Mouse (Mus musculus) hindbrain, embryonic 12.5 days (tissue): ENCODE data around the gene Gm13697. TPM values are rescaled to one million over a fixed set of nuclear protein-coding genes. Genes with fewer than 3 reads are reported as not detected.
A peak's percentile ranks its signal among the peaks of the same experiment; 100 is the strongest.
"Not testable (repeated sequence)": the region's sequence is repeated elsewhere in the genome, so short reads cannot be mapped to it uniquely, and the experiment has no call there.

ENCODE experiments used
- ATAC-seq: fragments of 200-750 bp; cut with Nextera tagmentation; 2 replicates; pipeline ENCODE4 v1.8.0; 2017; ENCODE audit warnings: moderate TSS enrichment; ENCODE audit not compliant: low FRiP score
- H3K27ac ChIP-seq: fragments of 300-500 bp; sonication (generic); 2 replicates; pipeline ENCODE4 v1.5.1; 2016; ENCODE audit warnings: mild to moderate bottlenecking
- H3K27me3 ChIP-seq: fragments of 300-500 bp; sonication (generic); 2 replicates; pipeline ENCODE4 v1.6.1; 2016; ENCODE audit warnings: mild to moderate bottlenecking
- H3K36me3 ChIP-seq: fragments of 300-500 bp; sonication (generic); 2 replicates; pipeline ENCODE4 v1.6.1; 2016; ENCODE audit warnings: mild to moderate bottlenecking
- H3K4me1 ChIP-seq: fragments of 300-500 bp; sonication (generic); 2 replicates; pipeline ENCODE4 v1.6.1; 2016
- H3K4me2 ChIP-seq: fragments of 300-500 bp; sonication (generic); replicated peaks from 2 replicates; pipeline ENCODE4 v1.6.1; 2016; ENCODE audit warnings: mild to moderate bottlenecking
- H3K4me3 ChIP-seq: fragments of 300-500 bp; sonication (generic); 2 replicates; pipeline ENCODE4 v1.5.1; 2016; ENCODE audit warnings: mild to moderate bottlenecking
- H3K9ac ChIP-seq: fragments of 300-500 bp; sonication (generic); 2 replicates; pipeline ENCODE4 v1.6.1; 2016; ENCODE audit warnings: mild to moderate bottlenecking, moderate library complexity
- H3K9me3 ChIP-seq: fragments of 300-500 bp; sonication (generic); replicated peaks from 2 replicates; pipeline ENCODE4 v1.6.1; 2016; ENCODE audit warnings: mild to moderate bottlenecking
- WGBS: fragments of 180-500 bp; shearing (Covaris S2); methylation state at CpG from one replicate; pipeline ENCODE4 v1.1.7; 2016; 5-methylcytosine and 5-hydroxymethylcytosine counted together
- polyA plus RNA-seq: library from polyadenylated mRNA; unstranded; fragments of >200 nt; fragmentation: Nextera tagmentation; extraction: Ambion mirVana; gene quantifications from 2 replicates; pipeline ENCODE4 v1.2.1, GENCODE M21; 2016

Gene Gm13697
- polyA plus RNA-seq, result not detected in 2 replicates

GRCm38 (mm10) chr2:83984443-83984842, at the start of gene Gm13697:
Gene Gm13697 (plus strand): TSS chr2:83984743.
- no CpG with 5 or more reads among the region's 6 CpGs for WGBS
- H3K27me3 ChIP-seq, H3K4me3 ChIP-seq, H3K9ac ChIP-seq, H3K9me3 ChIP-seq, H3K36me3 ChIP-seq, ATAC-seq, H3K27ac ChIP-seq, H3K4me2 ChIP-seq, H3K4me1 ChIP-seq: not testable (repeated sequence)

GRCm38 (mm10) chr2:83940931-83941361, 43.6 kb upstream of the Gm13697 start, which contains the start of gene Zswim2:
Gene Zswim2 (minus strand): TSS chr2:83941228.
- Histone ChIP-seq H3K9ac (0 out of 2 replicates have a peak within 1 kb of the TSS, but pooled peaks have one; percentile 1), H3K9me3 (no peaks in the 10 kb centered on the region; the same call in 1 of the 2 replicates), H3K27ac (peak within 1 kb of the TSS; percentile 35; the same call in 1 of the 2 replicates), H3K4me3 (peak within 1 kb of the TSS; percentile 26), H3K36me3 (no peaks in the 10 kb centered on the region), H3K4me1 (peaks cover 8% of the 10 kb centered on the region; the same call in 1 of the 2 replicates), H3K27me3 (no peaks in the 10 kb centered on the region), H3K4me2 (peak within 1 kb of the TSS; percentile 53)
- peak; percentile 99 for ATAC-seq
- under 1% methylated on average over 20 of the region's 20 CpGs for WGBS

GRCm38 (mm10) chr2:83941378-83941777, 43.2 kb upstream of the Gm13697 start:
- ATAC-seq, result peak; percentile 68

GRCm38 (mm10) chr2:83941792-83942191, 42.8 kb upstream of the Gm13697 start:
- WGBS, result 72% methylated on average over 4 of the region's 4 CpGs
- Histone ChIP-seq H3K9ac (no peak overlapping the region), H3K36me3 (no peaks in the 10 kb centered on the region), H3K4me2 (no peak overlapping the region), H3K9me3 (no peaks in the 10 kb centered on the region; the same call in 1 of the 2 replicates), H3K4me3 (no peak overlapping the region), H3K27ac (no peak overlapping the region), H3K4me1 (peaks cover 8% of the 10 kb centered on the region; the same call in 1 of the 2 replicates), H3K27me3 (no peaks in the 10 kb centered on the region)
- ATAC-seq, result no peak

More at GRCm38 (mm10) chr2:83941378-83941777, 43.2 kb upstream of the Gm13697 start:
- Histone ChIP-seq H3K27ac (no peak overlapping the region), H3K36me3 (no peaks in the 10 kb centered on the region), H3K9me3 (no peaks in the 10 kb centered on the region; the same call in 1 of the 2 replicates), H3K4me1 (peaks cover 8% of the 10 kb centered on the region; the same call in 1 of the 2 replicates), H3K9ac (no peak overlapping the region), H3K27me3 (no peaks in the 10 kb centered on the region), H3K4me2 (peak overlapping the region; percentile 53), H3K4me3 (peak overlapping the region; percentile 26)
- WGBS, result 43% methylated on average over 3 of the region's 3 CpGs

- not testable (repeated sequence) for ATAC-seq, H3K36me3 ChIP-seq, H3K4me3 ChIP-seq, H3K27ac ChIP-seq, H3K4me2 ChIP-seq, H3K9me3 ChIP-seq, H3K4me1 ChIP-seq, H3K27me3 ChIP-seq, H3K9ac ChIP-seq
- no CpG with 5 or more reads among the region's 6 CpGs for WGBS
Measured at GRCm38 (mm10) chr2:83955393-83955792, 29.1 kb upstream of the Gm13697 start, which contains the start of gene Gm13698. Gene Gm13698 (plus strand): TSS chr2:83955693.

- H3K9ac ChIP-seq, H3K4me3 ChIP-seq, H3K36me3 ChIP-seq, H3K4me1 ChIP-seq, H3K27ac ChIP-seq, ATAC-seq, H3K9me3 ChIP-seq, H3K27me3 ChIP-seq, H3K4me2 ChIP-seq: not testable (repeated sequence)
- no CpG with 5 or more reads among the region's 6 CpGs for WGBS
Measured at GRCm38 (mm10) chr2:83961203-83961602, 23.3 kb upstream of the Gm13697 start, which contains the start of gene Gm13693. Gene Gm13693 (plus strand): TSS chr2:83961503.

GRCm38 (mm10) chr2:83967013-83967412, 17.5 kb upstream of the Gm13697 start, which contains the start of gene Gm13695:
Gene Gm13695 (plus strand): TSS chr2:83967313.
- not testable (repeated sequence) for H3K9ac ChIP-seq, H3K36me3 ChIP-seq, H3K27ac ChIP-seq, H3K4me2 ChIP-seq, H3K4me3 ChIP-seq, ATAC-seq, H3K9me3 ChIP-seq, H3K4me1 ChIP-seq, H3K27me3 ChIP-seq
- WGBS, result no CpG with 5 or more reads among the region's 6 CpGs

GRCm38 (mm10) chr2:83972823-83973222, 11.7 kb upstream of the Gm13697 start, which contains the start of gene Gm13696:
Gene Gm13696 (plus strand): TSS chr2:83973123.
- no CpG with 5 or more reads among the region's 6 CpGs for WGBS
- not testable (repeated sequence) for ATAC-seq, H3K9me3 ChIP-seq, H3K4me1 ChIP-seq, H3K27me3 ChIP-seq, H3K4me2 ChIP-seq, H3K9ac ChIP-seq, H3K4me3 ChIP-seq, H3K36me3 ChIP-seq, H3K27ac ChIP-seq

- not testable (repeated sequence) for H3K9ac ChIP-seq, H3K4me3 ChIP-seq, H3K36me3 ChIP-seq, H3K4me1 ChIP-seq, ATAC-seq, H3K4me2 ChIP-seq, H3K9me3 ChIP-seq, H3K27ac ChIP-seq, H3K27me3 ChIP-seq
- WGBS, result no CpG with 5 or more reads among the region's 6 CpGs
Measured at GRCm38 (mm10) chr2:83978633-83979032, 5.9 kb upstream of the Gm13697 start, which contains the start of gene Gm13694. Gene Gm13694 (plus strand): TSS chr2:83978933.

- not testable (repeated sequence) for H3K9me3 ChIP-seq, H3K9ac ChIP-seq, H3K4me2 ChIP-seq, H3K4me1 ChIP-seq, ATAC-seq, H3K4me3 ChIP-seq, H3K27ac ChIP-seq, H3K27me3 ChIP-seq, H3K36me3 ChIP-seq
- WGBS, result no CpG with 5 or more reads among the region's 6 CpGs
Measured at GRCm38 (mm10) chr2:83990253-83990652, 5.7 kb downstream of the Gm13697 start, which contains the start of gene Gm13691. Gene Gm13691 (plus strand): TSS chr2:83990553.

GRCm38 (mm10) chr2:83993639-83994255, 9.2 kb downstream of the Gm13697 start:
- WGBS, result 64% methylated on average over 8 of the region's 9 CpGs
- not testable (repeated sequence) for H3K27me3 ChIP-seq, ATAC-seq, H3K4me1 ChIP-seq, H3K9me3 ChIP-seq, H3K9ac ChIP-seq, H3K36me3 ChIP-seq, H3K27ac ChIP-seq, H3K4me3 ChIP-seq, H3K4me2 ChIP-seq

GRCm38 (mm10) chr2:83994526-83994925, 10.0 kb downstream of the Gm13697 start:
- WGBS, result 100% methylated on average over 1 of the region's 3 CpGs
- H3K4me1 ChIP-seq, ATAC-seq, H3K36me3 ChIP-seq, H3K9me3 ChIP-seq, H3K9ac ChIP-seq, H3K27ac ChIP-seq, H3K27me3 ChIP-seq, H3K4me3 ChIP-seq, H3K4me2 ChIP-seq: not testable (repeated sequence)
